Mouse (Mus musculus) hindbrain, embryonic 15.5 days (tissue): ENCODE measurements around the gene Gm5431. TPM values are rescaled to one million over a fixed set of nuclear protein-coding genes. Genes with fewer than 3 reads are reported as not detected.
"Not testable (repeated sequence)": the region's sequence is repeated elsewhere in the genome, so short reads cannot be mapped to it uniquely, and the experiment has no call there.

Source experiments
- ATAC-seq: fragments of 200-750 bp; cut with Nextera tagmentation; 2 replicates; pipeline ENCODE4 v1.8.0; 2017; ENCODE audit warnings: low read depth, moderate number of reproducible peaks, moderate TSS enrichment; ENCODE audit not compliant: low FRiP score
- H3K27ac ChIP-seq: fragments of 300-500 bp; sonication (generic); replicated peaks from 2 replicates; pipeline ENCODE4 v1.5.1; 2015; ENCODE audit warnings: mild to moderate bottlenecking, inconsistent platforms
- H3K27me3 ChIP-seq: fragments of 300-500 bp; sonication (generic); 2 replicates; pipeline ENCODE4 v1.6.1; 2015; ENCODE audit warnings: control low read depth, inconsistent platforms
- H3K36me3 ChIP-seq: fragments of 300-500 bp; sonication (generic); 2 replicates; pipeline ENCODE4 v1.6.1; 2015; ENCODE audit warnings: control low read depth, inconsistent platforms
- H3K4me1 ChIP-seq: fragments of 300-500 bp; sonication (generic); replicated peaks from 2 replicates; pipeline ENCODE4 v1.6.1; 2015; ENCODE audit warnings: control low read depth, inconsistent platforms
- H3K4me2 ChIP-seq: fragments of 300-500 bp; sonication (generic); 2 replicates; pipeline ENCODE4 v1.6.1; 2015; ENCODE audit warnings: moderate library complexity, mild to moderate bottlenecking, inconsistent platforms
- H3K4me3 ChIP-seq: fragments of 300-500 bp; sonication (generic); 2 replicates; pipeline ENCODE4 v1.5.1; 2015; ENCODE audit warnings: mild to moderate bottlenecking, inconsistent platforms
- H3K9ac ChIP-seq: fragments of 300-500 bp; sonication (generic); 2 replicates; pipeline ENCODE4 v1.6.1; 2015; ENCODE audit warnings: inconsistent platforms
- H3K9me3 ChIP-seq: fragments of 300-500 bp; sonication (generic); 2 replicates; pipeline ENCODE4 v1.6.1; 2016; ENCODE audit warnings: control low read depth, inconsistent platforms
- WGBS: fragments of 180-500 bp; shearing (Covaris S2); methylation state at CpG from one replicate; pipeline ENCODE4 v1.1.7; 2015; 5-methylcytosine and 5-hydroxymethylcytosine counted together
- polyA plus RNA-seq: library from polyadenylated mRNA; unstranded; fragments of >200 nt; fragmentation: Nextera tagmentation; extraction: Ambion mirVana; gene quantifications from 2 replicates; pipeline ENCODE4 v1.2.1, GENCODE M21; 2015

Gm5431 gene
- polyA plus RNA-seq, result 0.14 and 0.42 TPM in 2 replicates

GRCm38 (mm10) chr11:48902021-48902420 is at the start of gene Gm5431:
Gene Gm5431 (minus strand): TSS chr11:48902214.
- H3K36me3 ChIP-seq, result no peaks in the 10 kb centered on the region
- H3K4me1 ChIP-seq, result no peaks in the 10 kb centered on the region
- H3K4me2 ChIP-seq, result no peak within 1 kb of the TSS
- no peaks in the 10 kb centered on the region for H3K27me3 ChIP-seq
- H3K9ac ChIP-seq, result no peak within 1 kb of the TSS
- no peak within 1 kb of the TSS for H3K27ac ChIP-seq
- H3K4me3 ChIP-seq, result no peak within 1 kb of the TSS
- H3K9me3 ChIP-seq, result no peaks in the 10 kb centered on the region
- 77% methylated on average over 2 of the region's 2 CpGs for WGBS
- no peak for ATAC-seq

- ATAC-seq, H3K4me1 ChIP-seq, H3K27ac ChIP-seq, H3K27me3 ChIP-seq, H3K36me3 ChIP-seq, H3K4me3 ChIP-seq, H3K4me2 ChIP-seq, H3K9ac ChIP-seq, H3K9me3 ChIP-seq: not testable (repeated sequence)
- WGBS, result 94% methylated on average over 6 of the region's 6 CpGs
Measured at GRCm38 (mm10) chr11:48946090-48946489, 44.1 kb upstream of the Gm5431 start, which contains the start of gene Psme2b. Gene Psme2b (minus strand): TSS chr11:48946190.

GRCm38 (mm10) chr11:48939286-48939685 is 37.3 kb upstream of the Gm5431 start:
- not testable (repeated sequence) for H3K9me3 ChIP-seq, ATAC-seq, H3K9ac ChIP-seq, H3K36me3 ChIP-seq, H3K4me1 ChIP-seq, H3K4me2 ChIP-seq, H3K27ac ChIP-seq, H3K27me3 ChIP-seq, H3K4me3 ChIP-seq

- H3K4me2 ChIP-seq, H3K9me3 ChIP-seq, H3K4me3 ChIP-seq, H3K36me3 ChIP-seq, H3K9ac ChIP-seq, H3K27ac ChIP-seq, H3K4me1 ChIP-seq, H3K27me3 ChIP-seq, ATAC-seq: not testable (repeated sequence)
- WGBS, result 70% methylated on average over 1 of the region's 3 CpGs
Measured at GRCm38 (mm10) chr11:48935291-48935690, 33.3 kb upstream of the Gm5431 start.

GRCm38 (mm10) chr11:48933923-48934322 is 31.9 kb upstream of the Gm5431 start:
- H3K36me3 ChIP-seq, H3K27me3 ChIP-seq, H3K4me1 ChIP-seq, H3K4me3 ChIP-seq, ATAC-seq, H3K4me2 ChIP-seq, H3K27ac ChIP-seq, H3K9me3 ChIP-seq, H3K9ac ChIP-seq: not testable (repeated sequence)
- 83% methylated on average over 1 of the region's 1 CpGs for WGBS

- not testable (repeated sequence) for H3K36me3 ChIP-seq, H3K9ac ChIP-seq, ATAC-seq, H3K4me3 ChIP-seq, H3K27ac ChIP-seq, H3K4me1 ChIP-seq, H3K9me3 ChIP-seq, H3K4me2 ChIP-seq, H3K27me3 ChIP-seq
- 88% methylated on average over 1 of the region's 1 CpGs for whole genome bisulfite sequencing
Measured at GRCm38 (mm10) chr11:48933422-48933821, 31.4 kb upstream of the Gm5431 start.

GRCm38 (mm10) chr11:48928068-48928467 is 26.1 kb upstream of the Gm5431 start:
- not testable (repeated sequence) for H3K9me3 ChIP-seq, H3K27me3 ChIP-seq, H3K4me2 ChIP-seq, H3K36me3 ChIP-seq, ATAC-seq, H3K4me3 ChIP-seq, H3K4me1 ChIP-seq, H3K9ac ChIP-seq, H3K27ac ChIP-seq
- WGBS, result 100% methylated on average over 1 of the region's 1 CpGs

GRCm38 (mm10) chr11:48926437-48926836 is 24.4 kb upstream of the Gm5431 start:
- H3K4me3 ChIP-seq, H3K4me1 ChIP-seq, ATAC-seq, H3K36me3 ChIP-seq, H3K27ac ChIP-seq, H3K9ac ChIP-seq, H3K4me2 ChIP-seq, H3K27me3 ChIP-seq, H3K9me3 ChIP-seq: not testable (repeated sequence)

GRCm38 (mm10) chr11:48923818-48924217 is 21.8 kb upstream of the Gm5431 start:
- H3K9ac ChIP-seq, H3K4me3 ChIP-seq: not testable (repeated sequence)

GRCm38 (mm10) chr11:48918380-48918779 is 16.4 kb upstream of the Gm5431 start:
- Histone ChIP-seq H3K36me3 (no peaks in the 10 kb centered on the region), H3K9ac (no peak overlapping the region), H3K4me3 (no peak overlapping the region), H3K27ac (no peak overlapping the region), H3K9me3 (no peaks in the 10 kb centered on the region), H3K4me1 (no peaks in the 10 kb centered on the region), H3K4me2 (no peak overlapping the region), H3K27me3 (no peaks in the 10 kb centered on the region)
- 78% methylated on average over 3 of the region's 3 CpGs for WGBS
- ATAC-seq, result no peak

More at GRCm38 (mm10) chr11:48923818-48924217, 21.8 kb upstream of the Gm5431 start:
- H3K4me2 ChIP-seq, H3K27ac ChIP-seq, H3K9me3 ChIP-seq, H3K4me1 ChIP-seq, H3K36me3 ChIP-seq, H3K27me3 ChIP-seq, ATAC-seq: not testable (repeated sequence)
- 84% methylated on average over 5 of the region's 5 CpGs for WGBS

GRCm38 (mm10) chr11:48913611-48914010 is 11.6 kb upstream of the Gm5431 start:
- Histone ChIP-seq H3K4me1 (no peaks in the 10 kb centered on the region), H3K36me3 (no peaks in the 10 kb centered on the region), H3K27me3 (no peaks in the 10 kb centered on the region), H3K4me2 (no peak overlapping the region), H3K9me3 (no peaks in the 10 kb centered on the region), H3K9ac (no peak overlapping the region), H3K4me3 (no peak overlapping the region), H3K27ac (no peak overlapping the region)
- WGBS, result 98% methylated on average over 1 of the region's 1 CpGs
- ATAC-seq, result no peak

- Histone ChIP-seq H3K36me3 (no peaks in the 10 kb centered on the region), H3K9me3 (no peaks in the 10 kb centered on the region), H3K4me3 (no peak overlapping the region), H3K9ac (no peak overlapping the region), H3K4me1 (no peaks in the 10 kb centered on the region), H3K27ac (no peak overlapping the region), H3K27me3 (no peaks in the 10 kb centered on the region), H3K4me2 (no peak overlapping the region)
- 64% methylated on average over 1 of the region's 1 CpGs for WGBS
- no peak for ATAC-seq
Measured at GRCm38 (mm10) chr11:48908459-48908858, 6.4 kb upstream of the Gm5431 start.

- not testable (repeated sequence) for H3K27ac ChIP-seq, H3K4me2 ChIP-seq, ATAC-seq, H3K9me3 ChIP-seq, H3K27me3 ChIP-seq, H3K4me1 ChIP-seq, H3K36me3 ChIP-seq, H3K4me3 ChIP-seq, H3K9ac ChIP-seq
- 96% methylated on average over 1 of the region's 1 CpGs for WGBS
Measured at GRCm38 (mm10) chr11:48901567-48901930, 465 bp downstream of the Gm5431 start.
